Mouse (Mus musculus) liver, embryonic 11.5 days (tissue): Measurements from ENCODE around the gene Slc19a2. TPM values are rescaled to one million over a fixed set of nuclear protein-coding genes. Genes with fewer than 3 reads are reported as not detected.

Experiments
- ATAC-seq: fragments of 200-750 bp; cut with Nextera tagmentation; replicated peaks from 2 replicates; pipeline ENCODE4 v1.8.0; 2017; ENCODE audit warnings: moderate number of reproducible peaks, mild to moderate bottlenecking, moderate TSS enrichment, moderate library complexity; ENCODE audit not compliant: low FRiP score
- DNase-seq: peaks from one replicate; pipeline ENCODE4 v3.0.0-alpha.2; 2017; ENCODE audit warnings: low spot score
- H3K27ac ChIP-seq: fragments of 300-500 bp; sonication (generic); 2 replicates; pipeline ENCODE4 v1.5.1; 2014; ENCODE audit warnings: mild to moderate bottlenecking, low read depth, low read length, control low read depth
- H3K27me3 ChIP-seq: fragments of 300-500 bp; sonication (generic); replicated peaks from 2 replicates; pipeline ENCODE4 v1.6.1; 2014; ENCODE audit warnings: low read length, mixed read lengths; ENCODE audit not compliant: control insufficient read depth, insufficient read depth
- H3K36me3 ChIP-seq: fragments of 300-500 bp; sonication (generic); 2 replicates; pipeline ENCODE4 v1.6.1; 2014; ENCODE audit warnings: mild to moderate bottlenecking, low read length, moderate library complexity, mixed read lengths; ENCODE audit not compliant: control insufficient read depth, insufficient read depth
- H3K4me1 ChIP-seq: fragments of 300-500 bp; sonication (generic); replicated peaks from 2 replicates; pipeline ENCODE4 v1.6.1; 2014; ENCODE audit warnings: low read length, mixed read lengths; ENCODE audit not compliant: control insufficient read depth, insufficient read depth
- H3K4me2 ChIP-seq: fragments of 300-500 bp; sonication (generic); 2 replicates; pipeline ENCODE4 v1.6.1; 2014; ENCODE audit warnings: mild to moderate bottlenecking, control low read depth, moderate library complexity
- H3K4me3 ChIP-seq: fragments of 300-500 bp; sonication (generic); 2 replicates; pipeline ENCODE4 v1.5.1; 2014; ENCODE audit warnings: low read depth, low read length, control low read depth
- H3K9ac ChIP-seq: fragments of 300-500 bp; sonication (generic); 2 replicates; pipeline ENCODE4 v1.6.1; 2014; ENCODE audit warnings: low read depth, low read length, control low read depth
- H3K9me3 ChIP-seq: fragments of 300-500 bp; sonication (generic); 2 replicates; pipeline ENCODE4 v1.6.1; 2016; ENCODE audit warnings: low read length, inconsistent platforms, mixed read lengths; ENCODE audit not compliant: control insufficient read depth
- WGBS: fragments of 180-500 bp; shearing (Covaris S2); extraction: QIAGEN DNeasy Blood & Tissue Kit; methylation state at CpG from one replicate; pipeline ENCODE4 v1.1.7; 2014; 5-methylcytosine and 5-hydroxymethylcytosine counted together
- polyA plus RNA-seq: library from polyadenylated mRNA; unstranded; fragments of >200 nt; fragmentation: Nextera tagmentation; extraction: Ambion mirVana; gene quantifications from 2 replicates; pipeline ENCODE4 v1.2.1, GENCODE M21; 2014

Slc19a2 gene
- polyA plus RNA-seq, 1 experiment from 2014 or later, result 26.6 TPM

DNA sequence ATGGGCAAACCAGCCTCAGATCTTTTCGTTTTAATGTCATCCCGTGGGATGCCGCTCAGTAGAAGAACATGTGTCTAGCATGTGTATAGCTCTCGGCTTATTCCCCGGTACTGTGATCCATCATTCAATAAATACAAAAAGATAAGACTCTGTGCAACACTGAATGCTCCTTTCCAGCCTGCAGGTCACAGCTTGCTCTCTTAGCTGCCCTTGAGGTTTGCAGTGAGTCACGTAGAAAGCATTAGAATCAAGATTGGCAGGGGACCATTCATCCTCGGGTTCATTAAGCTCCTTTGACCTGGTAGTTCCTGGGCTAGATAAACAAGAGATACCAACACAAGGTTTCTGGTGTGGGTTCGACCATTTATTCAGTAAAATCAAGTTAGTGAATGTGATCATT lies 6.0 kb upstream of the Slc19a2 start:
- Histone ChIP-seq H3K9me3 (no peaks in the 10 kb centered on the region), H3K27me3 (no peaks in the 10 kb centered on the region), H3K27ac (no peak overlapping the region), H3K9ac (no peak overlapping the region), H3K4me1 (peaks cover 4% of the 10 kb centered on the region), H3K4me2 (no peak overlapping the region), H3K36me3 (no peaks in the 10 kb centered on the region), H3K4me3 (no peak overlapping the region)
- 64% methylated on average over 8 of the region's 8 CpGs for WGBS
- no peak for DNase-seq
- no peak for ATAC-seq

DNA sequence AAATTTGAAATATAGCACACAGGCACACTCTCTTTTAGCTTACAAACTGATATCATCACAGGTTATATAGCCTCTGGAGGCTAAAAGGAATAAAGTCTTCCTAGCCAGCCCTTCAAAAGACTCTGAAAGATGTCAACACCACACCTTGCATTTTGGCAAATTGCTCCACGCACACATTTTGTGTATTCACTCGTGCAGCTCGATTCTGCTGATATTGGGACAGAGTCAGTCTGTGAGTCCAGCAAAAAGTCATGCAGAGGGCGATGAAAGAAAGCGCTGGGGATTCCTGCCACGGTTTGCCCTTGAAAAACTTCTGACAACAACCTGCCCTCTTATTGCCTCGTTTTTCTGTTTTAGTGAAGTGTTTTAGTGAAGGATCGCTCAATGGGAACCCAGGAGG lies 1.4 kb upstream of the Slc19a2 start:
- DNase-seq, result no peak
- no peak for ATAC-seq
- peaks cover 20% of the 10 kb centered on the region for H3K4me1 ChIP-seq
- peak overlapping the region; percentile 75 for H3K4me3 ChIP-seq
- H3K9ac ChIP-seq, result 0 out of 2 replicates have a peak overlapping the region, but pooled peaks have one; percentile 62
- H3K9me3 ChIP-seq, result no peaks in the 10 kb centered on the region
- peak overlapping the region; percentile 70 for H3K27ac ChIP-seq
- no peaks in the 10 kb centered on the region for H3K27me3 ChIP-seq
- WGBS, result 50% methylated on average over 8 of the region's 8 CpGs
- H3K36me3 ChIP-seq, result no peaks in the 10 kb centered on the region
- peak overlapping the region; percentile 66 for H3K4me2 ChIP-seq

DNA sequence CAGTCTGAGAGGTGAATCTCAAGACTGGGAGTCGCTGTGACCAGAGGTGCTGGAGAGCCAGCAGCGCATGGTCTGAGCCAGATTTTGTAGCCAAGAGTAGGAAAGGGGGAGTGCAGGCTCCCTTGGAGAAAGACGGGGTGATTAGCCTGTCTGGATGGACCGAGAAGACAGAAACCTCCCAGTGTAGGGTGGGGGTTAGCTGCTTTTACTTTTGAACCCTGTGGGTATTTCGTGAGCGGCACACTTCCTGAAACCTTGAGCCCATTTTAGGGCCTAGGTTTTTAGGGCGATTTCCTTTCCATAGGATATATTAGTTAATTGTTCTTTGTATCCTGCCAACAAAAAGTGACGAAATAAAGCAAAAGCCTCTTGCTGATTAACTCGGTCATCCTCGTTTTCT lies 875 bp upstream of the Slc19a2 start:
- H3K4me2 ChIP-seq, result peak overlapping the region; percentile 66
- DNase-seq, result peak; percentile 43
- H3K9me3 ChIP-seq, result no peaks in the 10 kb centered on the region
- H3K9ac ChIP-seq, result peak overlapping the region; percentile 62
- ATAC-seq, result no peak
- H3K27me3 ChIP-seq, result no peaks in the 10 kb centered on the region
- H3K27ac ChIP-seq, result peak overlapping the region; percentile 70
- H3K4me1 ChIP-seq, result peaks cover 22% of the 10 kb centered on the region
- peak overlapping the region; percentile 75 for H3K4me3 ChIP-seq
- no peaks in the 10 kb centered on the region for H3K36me3 ChIP-seq
- WGBS, result 14% methylated on average over 10 of the region's 10 CpGs

DNA sequence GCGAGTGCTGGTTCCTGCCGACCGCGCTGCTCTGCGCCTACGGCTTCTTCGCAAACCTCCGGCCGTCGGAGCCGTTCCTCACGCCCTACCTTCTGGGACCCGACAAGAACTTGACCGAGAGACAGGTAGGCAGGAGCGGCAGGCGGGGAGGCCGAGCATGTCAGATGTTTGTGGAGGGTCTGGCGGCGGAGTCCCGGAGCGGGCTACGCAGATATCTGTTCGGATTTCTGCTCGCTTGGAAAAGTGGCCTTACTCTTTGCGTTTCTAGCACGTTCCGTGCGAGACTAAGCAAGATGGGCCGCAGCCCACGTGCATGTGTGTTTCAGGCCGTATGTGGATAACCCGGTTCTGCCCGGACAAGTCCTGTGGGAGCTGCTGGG lies 476 bp downstream of the Slc19a2 start:
- Histone ChIP-seq H3K4me3 (peak overlapping the region; percentile 75), H3K4me2 (peak overlapping the region; percentile 74), H3K27ac (peak overlapping the region; percentile 57; the same call in 1 of the 2 replicates), H3K9me3 (no peaks in the 10 kb centered on the region), H3K4me1 (peaks cover 24% of the 10 kb centered on the region), H3K36me3 (no peaks in the 10 kb centered on the region), H3K9ac (peak overlapping the region; percentile 68), H3K27me3 (no peaks in the 10 kb centered on the region)
- WGBS, result under 1% methylated on average over 33 of the region's 33 CpGs
- DNase-seq (no peak), ATAC-seq (no peak)

DNA sequence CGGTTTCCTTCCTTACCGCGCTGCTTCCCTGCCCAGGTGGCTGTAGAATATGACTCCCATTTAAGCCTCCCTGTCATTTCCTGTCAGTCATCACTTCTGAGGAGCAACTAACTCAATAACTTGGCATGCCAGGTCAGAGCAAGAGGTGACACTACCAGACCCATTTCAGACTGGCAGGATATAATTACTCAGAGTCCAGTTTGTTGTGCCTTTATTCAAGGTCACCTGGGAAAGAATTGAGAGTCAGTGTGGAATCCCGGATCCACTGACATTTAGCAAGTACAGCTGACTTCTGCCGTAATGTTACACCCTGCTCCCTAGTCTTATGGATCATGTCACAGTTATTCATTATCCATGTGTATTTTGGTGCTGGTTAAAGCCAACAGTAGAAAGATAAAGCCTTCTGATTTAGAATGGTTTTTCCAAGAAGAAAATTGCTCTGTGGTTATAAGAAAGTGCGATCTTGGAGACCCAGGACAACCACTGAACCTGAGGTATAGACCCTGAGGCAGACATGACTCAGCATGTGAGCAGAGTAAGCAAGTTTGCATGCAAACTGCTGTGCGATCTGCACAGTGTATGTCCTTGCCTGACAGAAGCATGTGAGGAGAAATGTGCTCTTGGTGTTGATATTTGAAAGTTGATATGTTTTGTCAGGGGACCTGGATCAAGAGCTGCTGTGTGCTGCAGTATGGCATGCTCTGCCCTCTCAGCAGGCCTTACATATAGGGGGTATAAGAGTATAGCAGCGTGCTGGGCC lies 1.7 kb downstream of the Slc19a2 start:
- H3K4me1 ChIP-seq, result peaks cover 27% of the 10 kb centered on the region
- H3K4me3 ChIP-seq, result peak overlapping the region; percentile 75
- peak overlapping the region; percentile 23; the same call in 1 of the 2 replicates for H3K27ac ChIP-seq
- no peaks in the 10 kb centered on the region for H3K27me3 ChIP-seq
- ATAC-seq (peak; percentile 37; the same call in 1 of the 2 replicates), DNase-seq (no peak)
- H3K9me3 ChIP-seq, result no peaks in the 10 kb centered on the region
- 50% methylated on average over 8 of the region's 8 CpGs for WGBS
- no peaks in the 10 kb centered on the region for H3K36me3 ChIP-seq
- H3K4me2 ChIP-seq, result peak overlapping the region; percentile 74
- peak overlapping the region; percentile 68 for H3K9ac ChIP-seq

DNA sequence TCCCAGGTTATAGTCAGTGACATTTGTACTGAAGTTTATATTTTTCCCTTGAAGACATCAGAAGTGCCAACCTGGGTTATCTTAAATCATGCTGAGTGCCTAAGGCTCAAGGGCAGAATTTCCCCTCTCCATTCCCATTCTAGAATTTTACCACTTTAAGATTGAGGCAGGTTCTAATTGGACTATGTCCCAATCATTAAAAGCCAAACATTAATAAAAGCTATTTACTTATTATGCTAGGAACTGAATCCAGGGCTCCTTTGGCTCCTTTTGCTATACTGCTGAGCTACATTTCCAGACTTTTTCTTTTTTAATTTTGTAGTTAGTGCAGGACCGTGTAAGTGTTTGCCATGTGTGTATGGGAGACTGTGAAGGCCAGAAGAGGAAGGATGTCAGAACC lies 2.6 kb downstream of the Slc19a2 start:
- no peak overlapping the region for H3K27ac ChIP-seq
- H3K4me1 ChIP-seq, result peaks cover 27% of the 10 kb centered on the region
- H3K4me3 ChIP-seq, result no peak overlapping the region
- 81% methylated on average over 1 of the region's 1 CpGs for WGBS
- DNase-seq (no peak), ATAC-seq (no peak)
- H3K4me2 ChIP-seq, result peak overlapping the region; percentile 74
- no peaks in the 10 kb centered on the region for H3K36me3 ChIP-seq
- H3K27me3 ChIP-seq, result no peaks in the 10 kb centered on the region
- H3K9me3 ChIP-seq, result no peaks in the 10 kb centered on the region
- H3K9ac ChIP-seq, result no peak overlapping the region

DNA sequence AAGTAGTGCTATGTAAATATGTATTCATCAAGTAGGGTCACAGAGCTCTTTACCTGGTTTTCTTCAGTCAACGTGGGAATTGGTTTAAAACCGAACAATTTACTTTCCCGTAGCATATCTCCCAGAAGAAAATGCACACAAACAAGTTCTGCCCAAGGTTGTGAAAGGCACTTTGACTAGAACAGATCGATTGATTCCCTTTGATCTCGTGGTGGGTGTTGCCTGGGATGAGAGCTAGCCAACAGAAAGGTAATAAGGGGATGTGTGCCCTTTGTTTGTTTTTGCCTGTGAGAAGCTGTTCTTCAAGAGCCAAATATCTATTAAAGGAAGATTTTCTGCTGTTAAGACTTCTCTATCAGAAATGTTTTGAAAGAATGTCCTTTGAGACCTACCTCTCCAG lies 3.7 kb downstream of the Slc19a2 start:
- no peak overlapping the region for H3K4me3 ChIP-seq
- H3K9ac ChIP-seq, result no peak overlapping the region
- 73% methylated on average over 5 of the region's 5 CpGs for WGBS
- peaks cover 4% of the 10 kb centered on the region; the same call in 1 of the 2 replicates for H3K36me3 ChIP-seq
- H3K4me1 ChIP-seq, result peaks cover 26% of the 10 kb centered on the region
- DNase-seq, result no peak
- H3K9me3 ChIP-seq, result no peaks in the 10 kb centered on the region
- no peaks in the 10 kb centered on the region for H3K27me3 ChIP-seq
- ATAC-seq, result no peak
- H3K4me2 ChIP-seq, result peak overlapping the region; percentile 23; the same call in 1 of the 2 replicates
- no peak overlapping the region for H3K27ac ChIP-seq

DNA sequence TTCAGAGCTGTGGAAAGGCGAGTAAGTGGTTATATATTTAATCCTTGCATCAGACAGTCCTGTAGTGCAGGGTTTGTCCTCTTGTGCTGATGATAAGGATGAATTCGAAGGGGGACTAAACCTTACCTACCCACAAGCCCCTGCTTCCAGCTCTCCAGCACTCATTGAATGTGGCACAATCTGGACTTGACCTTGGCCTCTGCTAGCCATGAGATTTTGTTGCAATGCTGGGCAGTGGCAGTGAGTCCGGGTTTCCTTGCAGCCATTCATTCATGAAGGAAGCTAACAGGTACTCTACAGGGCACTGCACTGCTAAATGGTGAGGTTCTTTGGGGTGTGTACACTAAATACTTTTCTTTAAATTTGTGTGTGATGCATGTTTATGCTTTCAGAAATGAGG lies 6.0 kb downstream of the Slc19a2 start:
- no peak overlapping the region for H3K27ac ChIP-seq
- 0 out of 2 replicates have a peak, but pooled peaks have one; percentile 15 for ATAC-seq
- no peak for DNase-seq
- no peaks in the 10 kb centered on the region for H3K27me3 ChIP-seq
- H3K4me2 ChIP-seq, result no peak overlapping the region
- H3K4me3 ChIP-seq, result no peak overlapping the region
- H3K9ac ChIP-seq, result no peak overlapping the region
- peaks cover 20% of the 10 kb centered on the region for H3K4me1 ChIP-seq
- WGBS, result 62% methylated on average over 3 of the region's 3 CpGs
- peaks cover 4% of the 10 kb centered on the region; the same call in 1 of the 2 replicates for H3K36me3 ChIP-seq
- H3K9me3 ChIP-seq, result no peaks in the 10 kb centered on the region
